Mouse (Mus musculus): Measurements from ENCODE around the gene Dnajb1.
"Not testable (repeated sequence)": the region's sequence is repeated elsewhere in the genome, so short reads cannot be mapped to it uniquely, and the experiment has no call there.

The Dnajb1 gene

DNA sequence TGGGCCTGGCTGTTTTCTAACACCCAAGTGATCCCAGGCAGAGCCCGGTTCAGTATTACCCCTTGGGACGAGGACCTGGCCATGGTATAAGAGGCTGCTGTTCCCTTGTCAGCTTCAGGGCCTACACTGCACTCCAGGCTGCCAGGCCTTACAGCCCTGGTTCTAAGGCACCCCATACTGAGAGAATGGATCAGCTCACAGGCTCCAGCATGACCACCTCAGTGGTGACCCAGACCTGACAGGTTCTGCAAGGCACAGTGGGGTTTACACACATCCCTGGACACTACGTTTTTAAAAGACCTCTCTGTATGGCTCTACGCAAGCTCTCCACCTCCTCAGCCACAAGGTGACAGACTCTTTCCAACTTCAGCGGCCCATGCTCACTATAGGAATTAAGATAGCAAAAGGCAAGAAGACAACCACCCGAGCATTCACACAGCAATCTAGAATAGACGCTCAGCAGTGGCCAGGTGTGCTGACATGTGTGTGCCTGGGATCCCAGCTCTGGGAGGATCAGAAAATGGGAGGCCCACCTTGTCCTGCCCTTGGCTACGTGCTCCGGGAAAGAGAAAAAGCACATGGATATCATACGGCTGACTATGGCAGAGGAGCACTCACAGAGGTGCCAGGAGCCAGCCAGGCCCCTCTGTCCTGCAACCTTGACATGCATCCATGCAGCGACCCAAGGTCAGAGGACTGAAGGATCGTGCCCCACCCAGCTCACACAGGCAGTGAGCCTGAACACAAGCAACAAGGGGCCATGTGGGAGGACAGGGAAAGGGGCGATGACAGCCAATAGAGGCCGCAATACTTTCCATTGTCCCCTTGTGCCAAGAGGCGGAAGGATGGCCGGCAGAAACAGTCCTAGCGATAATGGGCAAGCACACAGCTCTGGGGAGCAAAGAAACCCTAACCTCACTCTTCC, 29.6 kb upstream of the Dnajb1 start:
- peak in 1 of 2 experiments; percentile 2 for DNase-seq (ENCODE audit: low spot score in 2 of 2)

DNA sequence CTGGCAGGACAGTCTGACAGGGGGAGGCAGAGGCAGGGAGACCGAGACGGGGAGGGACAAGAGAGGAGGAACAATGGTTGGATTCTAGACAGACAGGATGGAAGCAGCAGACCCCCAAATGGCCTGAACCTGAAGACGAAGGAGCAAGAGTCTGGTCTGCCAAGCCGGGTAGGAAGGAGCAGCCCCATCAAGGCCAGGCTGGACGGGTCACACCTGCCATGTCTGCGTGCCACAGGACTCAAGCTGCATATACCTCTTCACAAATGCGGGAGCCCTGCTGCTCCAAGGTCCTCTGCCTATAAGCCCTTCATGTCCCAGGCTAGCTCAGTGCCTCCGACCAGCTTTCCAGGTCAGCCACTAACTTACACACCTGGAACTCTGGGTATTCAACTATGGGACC, 28.3 kb upstream of the Dnajb1 start:
- DNase-seq (ENCODE audit: low spot score in 2 of 2) = no peak

DNA sequence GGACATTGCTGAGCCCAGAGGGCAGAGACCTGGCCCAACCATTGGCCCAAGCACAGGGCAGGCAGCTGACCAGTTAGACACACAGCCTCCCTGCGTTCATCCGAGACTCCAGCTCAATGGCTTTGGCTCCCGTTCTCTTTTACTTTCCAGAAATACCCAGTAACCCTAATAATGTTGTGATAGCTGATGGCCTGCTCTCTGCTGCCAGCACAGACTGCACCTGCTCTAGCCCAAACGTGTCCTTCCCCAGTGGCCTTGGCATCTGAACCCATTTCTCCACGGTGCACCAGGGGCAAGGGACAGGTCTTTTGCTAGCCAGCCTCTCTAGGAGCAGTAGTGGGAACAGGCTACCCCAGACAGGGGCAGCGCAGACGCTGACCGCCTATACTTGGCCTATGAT, 27.2 kb upstream of the Dnajb1 start:
- no peak for DNase-seq (ENCODE audit: low spot score in 2 of 2)

DNA sequence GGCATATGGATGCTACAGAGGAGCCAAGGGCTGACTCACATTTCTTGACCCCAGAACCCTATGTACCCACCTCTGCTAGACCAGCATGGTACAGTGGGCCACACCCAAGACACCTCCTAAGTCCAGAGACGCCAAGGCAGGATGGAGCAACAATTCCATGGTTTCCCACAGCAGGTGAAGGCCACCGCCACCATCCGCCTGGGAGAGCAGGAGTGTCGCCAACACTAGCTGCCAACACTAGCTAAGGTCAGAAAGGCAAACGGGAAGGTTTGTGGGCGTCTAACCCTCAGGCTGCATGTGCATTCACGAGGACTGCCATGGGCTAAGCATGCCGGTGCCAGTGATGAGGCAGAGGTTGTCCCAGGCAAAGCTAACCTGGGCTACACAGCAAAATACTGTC, 25.8 kb upstream of the Dnajb1 start:
- no peak for DNase-seq (ENCODE audit: low spot score in 2 of 2)

DNA sequence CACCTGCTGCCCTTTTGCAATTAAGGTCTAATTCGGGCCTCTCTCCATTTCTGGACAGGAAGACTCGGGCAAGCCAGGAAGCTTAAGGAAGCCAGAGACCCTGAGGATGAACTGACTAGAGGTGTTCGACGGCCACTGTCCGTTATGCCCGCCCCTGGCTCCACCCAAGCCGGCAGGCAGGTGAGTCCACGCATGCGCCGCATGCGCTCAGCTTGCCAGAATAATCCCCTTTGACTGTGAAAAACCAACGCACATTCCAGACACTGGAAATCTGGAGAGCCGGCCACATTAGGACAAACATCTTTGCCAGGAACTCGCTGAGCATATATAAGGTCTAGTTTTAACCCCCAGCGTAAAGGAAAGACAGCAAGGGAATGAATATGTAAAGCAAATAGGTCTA, 24.8 kb upstream of the Dnajb1 start:
- no peak for DNase-seq (ENCODE audit: low spot score in 2 of 2)

DNA sequence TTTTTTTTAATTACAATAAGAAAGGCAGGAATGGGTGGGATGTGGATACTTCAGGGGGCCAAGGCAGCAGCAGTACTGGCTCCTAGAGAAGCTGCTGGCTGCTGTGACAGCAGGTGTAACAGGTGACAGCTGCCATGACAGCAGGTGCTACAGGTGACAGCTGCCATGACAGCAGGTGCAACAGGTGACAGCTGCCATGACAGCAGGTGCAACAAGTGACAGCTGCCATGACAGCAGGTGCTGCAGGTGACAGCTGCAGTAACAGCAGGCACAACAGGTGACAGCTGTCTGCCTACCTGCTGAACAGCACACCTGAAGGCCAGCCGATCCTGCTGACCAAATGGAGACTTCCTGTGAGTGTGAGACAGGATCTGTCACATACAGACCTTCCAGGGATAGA, 23.2 kb upstream of the Dnajb1 start:
- no peak for DNase-seq (ENCODE audit: low spot score in 2 of 2)

DNA sequence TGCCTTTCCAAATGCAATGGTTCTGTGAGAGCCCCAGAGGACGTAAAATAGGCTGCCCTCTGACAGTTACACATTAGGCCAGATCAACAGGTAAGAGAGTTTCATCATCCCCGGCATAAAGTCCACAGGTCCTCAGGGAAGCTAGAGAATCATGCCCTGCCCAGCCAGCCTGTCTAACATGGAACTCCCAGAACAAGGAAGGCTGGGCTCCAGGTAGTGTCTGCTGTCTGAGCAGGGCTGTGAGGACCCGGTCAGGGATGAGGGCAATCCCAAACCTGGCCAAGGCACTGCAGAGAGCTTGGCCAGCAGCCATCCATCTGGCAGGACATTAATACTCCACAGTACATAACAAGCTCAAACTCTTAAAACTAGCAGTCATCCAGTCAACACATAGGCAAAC, 22.7 kb upstream of the Dnajb1 start:
- no peak for DNase-seq (ENCODE audit: low spot score in 2 of 2)

DNA sequence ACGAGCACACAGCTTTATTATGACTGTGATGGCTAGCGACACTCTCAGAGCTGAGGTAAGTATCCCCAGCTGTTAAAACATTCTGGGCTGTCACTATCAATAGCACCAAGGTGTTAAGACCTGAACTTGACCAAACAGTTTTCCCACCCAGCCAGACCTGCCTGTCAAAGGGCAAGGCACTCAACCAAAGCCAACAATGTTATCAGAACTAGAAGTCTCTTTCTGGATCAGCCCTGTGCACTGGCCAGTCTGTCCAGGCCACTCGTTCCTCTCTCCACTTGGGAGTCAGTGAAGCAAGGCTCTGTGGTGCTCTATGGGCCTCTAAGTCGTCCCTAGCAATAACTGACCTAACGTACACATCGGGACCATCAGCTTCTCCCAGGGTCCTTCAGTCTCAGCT, 20.3 kb upstream of the Dnajb1 start:
- DNase-seq (ENCODE audit: low spot score in 2 of 2) = no peak

DNA sequence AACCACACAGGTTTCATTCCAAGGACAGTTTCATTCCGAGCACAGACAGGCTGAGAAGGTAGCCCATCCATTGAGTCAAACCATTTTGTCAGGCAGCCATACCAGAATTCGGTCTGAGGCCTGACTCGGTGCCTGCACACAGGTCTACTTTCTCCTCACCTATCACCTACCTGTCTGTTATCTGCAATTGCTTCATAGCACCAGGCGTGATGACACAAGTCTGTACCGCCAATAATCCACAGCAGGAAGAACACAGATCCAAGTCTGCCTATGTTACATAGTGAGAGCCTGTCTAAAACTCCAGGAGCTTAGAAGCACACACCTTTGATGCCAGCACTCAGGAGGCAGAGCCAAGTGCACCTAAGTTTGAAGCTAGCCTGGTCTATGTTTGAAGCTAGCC, 19.1 kb upstream of the Dnajb1 start:
- DNase-seq (ENCODE audit: low spot score in 2 of 2) = no peak

DNA sequence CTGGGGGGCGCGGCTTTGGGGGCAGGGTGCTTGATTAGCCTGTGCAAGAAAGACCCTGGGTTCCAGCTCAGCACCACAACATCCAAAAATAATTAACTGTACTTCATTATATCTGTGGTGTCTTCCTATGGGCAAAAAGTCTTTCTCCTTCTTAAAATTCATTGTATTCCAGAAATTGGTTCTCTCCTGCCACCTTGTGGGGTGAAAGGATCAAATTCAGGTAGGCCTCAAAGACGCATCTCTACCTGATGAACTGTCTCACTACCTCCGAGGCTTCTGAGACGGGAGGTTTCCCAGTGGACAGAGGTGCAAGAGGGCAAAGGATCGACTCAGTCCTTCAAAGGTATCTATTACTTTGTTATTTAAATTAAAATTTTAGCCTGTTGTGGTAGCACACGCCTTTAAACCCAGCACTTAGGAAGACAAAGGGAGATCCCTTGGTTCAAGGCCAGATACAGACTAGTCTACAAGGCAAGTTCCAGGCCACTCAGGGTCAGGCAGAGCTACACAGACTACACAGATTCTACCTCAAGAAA, 17.4 kb upstream of the Dnajb1 start:
- no peak for DNase-seq (ENCODE audit: low spot score in 2 of 2)

DNA sequence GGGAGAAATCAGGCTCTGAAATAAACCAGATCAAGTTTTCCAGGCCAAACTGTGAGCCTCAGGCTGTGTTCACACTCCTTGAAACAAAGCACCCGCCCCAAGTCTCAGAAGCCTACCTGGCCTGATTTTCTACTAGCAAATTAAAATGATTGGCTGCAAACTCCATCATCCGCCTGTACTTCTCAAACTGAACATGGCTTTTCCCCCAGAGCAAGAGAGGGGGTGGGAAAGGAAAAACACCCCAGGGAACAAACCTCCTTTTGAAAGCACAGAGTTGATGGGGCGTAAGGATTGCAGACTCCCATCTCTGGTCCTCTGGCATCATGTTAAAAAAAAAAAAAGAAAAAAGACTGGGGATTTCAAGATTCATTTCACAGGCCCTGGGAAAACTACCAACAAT, 15.3 kb upstream of the Dnajb1 start:
- DNase-seq (ENCODE audit: low spot score in 2 of 2) = no peak

DNA sequence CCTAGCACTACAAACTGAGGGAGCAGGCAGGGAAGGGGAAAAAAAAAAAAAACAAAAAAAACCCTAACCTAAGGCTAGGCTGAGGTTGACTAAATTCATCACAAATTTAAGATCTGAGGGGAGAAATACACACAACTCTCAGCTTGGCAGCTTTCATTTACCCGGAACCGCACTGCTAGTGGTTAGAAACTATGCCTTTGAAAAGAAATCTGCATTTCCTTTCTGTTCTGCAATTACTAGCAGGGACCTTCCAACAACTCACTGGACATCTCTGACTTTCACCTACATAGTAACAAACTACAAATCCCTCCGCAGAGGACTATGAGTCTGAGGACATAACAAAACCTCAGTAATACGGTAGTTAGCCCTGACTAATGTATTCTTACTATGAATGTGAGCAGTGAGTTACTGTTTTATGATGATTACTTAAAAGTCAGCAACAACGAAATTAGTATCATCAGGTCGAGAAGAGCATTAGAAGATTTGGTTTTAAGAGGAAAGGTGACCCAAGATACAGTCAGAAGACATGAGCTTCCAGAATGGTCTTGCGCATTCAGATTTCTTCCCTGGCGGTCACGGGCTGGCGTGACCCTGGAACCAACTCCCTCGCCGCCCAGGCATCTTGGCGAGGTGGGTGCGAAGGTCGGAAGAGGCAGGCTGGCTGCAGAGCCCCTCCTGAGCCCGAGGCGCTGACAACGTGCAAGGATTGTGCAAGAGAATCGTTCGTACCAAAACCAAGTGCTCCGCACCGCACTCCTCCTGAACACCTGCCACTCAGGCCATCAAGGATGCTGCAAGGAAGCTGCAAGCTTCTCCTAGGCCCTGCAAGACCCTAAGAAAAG, 14.4 kb upstream of the Dnajb1 start:
- no peak for DNase-seq (ENCODE audit: low spot score in 2 of 2)

DNA sequence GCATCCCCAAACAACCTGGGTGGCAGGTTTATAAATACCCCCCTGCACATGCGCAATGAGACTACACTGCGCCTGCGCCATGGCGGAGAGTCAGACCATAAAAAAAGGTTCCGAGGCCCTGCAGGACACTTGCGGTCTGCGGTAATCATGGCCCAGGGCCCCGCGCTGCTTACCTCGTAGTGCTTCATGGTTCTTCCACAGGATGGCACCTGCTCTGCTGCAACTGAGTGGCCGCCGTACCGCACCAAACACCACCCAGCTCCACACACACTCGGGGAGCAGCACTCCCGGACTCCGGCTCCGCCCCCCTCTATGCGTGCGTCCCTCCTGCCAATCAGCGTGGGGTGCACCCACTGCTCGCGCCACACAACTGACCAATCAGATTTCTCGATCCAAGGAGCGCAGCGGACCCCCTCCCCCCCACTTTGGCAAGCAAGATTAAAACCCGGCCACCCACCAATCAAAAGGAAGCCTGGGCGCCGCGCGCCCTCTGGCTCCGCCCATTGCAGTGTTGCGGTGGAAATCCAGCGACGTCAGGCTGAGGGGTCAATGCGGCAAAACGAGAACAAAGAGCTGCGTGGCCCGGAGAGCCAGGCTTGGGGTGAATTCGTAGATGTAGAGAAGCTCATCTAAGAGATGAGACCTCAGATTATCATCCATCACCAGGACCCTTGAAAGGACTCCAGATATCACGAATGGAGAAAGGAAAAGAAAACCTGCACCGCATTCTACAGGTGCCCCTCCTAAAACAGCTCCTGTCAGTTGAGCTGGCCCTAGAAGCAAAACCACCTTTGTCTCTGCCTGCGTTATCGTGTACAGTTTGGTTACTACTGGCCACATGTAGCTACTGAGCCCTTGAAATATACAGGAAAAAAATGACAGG, 13.6 kb upstream of the Dnajb1 start:
- peak; percentile 94 to 98 for DNase-seq (ENCODE audit: low spot score in 2 of 2)

DNA sequence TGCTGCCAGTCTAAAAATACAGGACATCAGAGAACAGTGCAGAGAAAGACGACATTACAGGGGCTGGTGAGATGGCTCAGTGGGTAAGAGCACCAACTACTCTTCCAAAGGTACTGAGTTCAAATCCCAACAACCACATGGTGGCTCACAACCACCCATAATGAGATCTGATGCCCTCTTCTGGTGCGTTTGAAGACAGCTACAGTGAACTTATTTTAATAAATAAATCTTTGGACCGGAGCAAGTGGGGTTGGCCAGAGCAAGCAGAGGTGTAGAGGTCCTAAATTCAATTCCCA, 13.0 kb upstream of the Dnajb1 start:
- DNase-seq (ENCODE audit: low spot score in 2 of 2) = not testable (repeated sequence)

DNA sequence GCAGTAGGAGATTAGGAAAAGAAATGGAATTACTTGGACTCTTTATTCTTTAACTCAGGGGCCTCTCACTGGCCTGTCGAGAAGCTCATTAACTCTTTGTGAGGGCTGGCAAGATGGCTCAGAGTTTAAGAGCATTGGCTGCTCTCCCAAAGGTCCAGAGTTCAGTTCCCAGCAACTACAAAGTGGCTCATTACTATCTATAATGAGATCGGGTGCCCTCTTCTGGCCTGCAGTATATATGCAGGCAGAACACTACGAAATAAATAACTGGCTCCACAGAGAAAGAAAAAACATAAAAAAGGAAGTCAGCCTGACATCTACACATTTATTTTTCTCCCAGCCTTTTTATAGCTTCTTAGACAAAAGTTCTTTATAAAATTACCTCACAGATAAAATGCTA, 11.6 kb upstream of the Dnajb1 start:
- no peak for DNase-seq (ENCODE audit: low spot score in 2 of 2)

DNA sequence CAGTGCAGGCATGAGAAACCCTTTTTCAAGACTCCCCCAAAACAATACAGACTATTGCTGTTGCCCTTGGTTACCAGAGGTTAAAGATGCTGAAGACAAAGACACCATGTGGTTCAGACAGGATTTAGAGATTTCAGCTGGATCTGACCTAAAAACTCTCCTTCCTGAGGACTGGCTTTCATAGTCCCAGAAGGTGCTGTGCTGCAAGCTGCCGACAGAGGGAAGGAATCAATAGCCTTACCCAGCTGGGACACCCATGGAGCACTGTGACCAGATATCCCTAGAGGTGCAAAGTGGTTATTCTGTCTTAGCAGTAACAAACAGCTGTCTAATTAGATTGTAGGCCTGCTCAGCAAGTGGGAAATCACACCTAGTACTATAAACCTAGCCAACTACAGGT, 9.8 kb upstream of the Dnajb1 start:
- no peak for DNase-seq (ENCODE audit: low spot score in 2 of 2)

DNA sequence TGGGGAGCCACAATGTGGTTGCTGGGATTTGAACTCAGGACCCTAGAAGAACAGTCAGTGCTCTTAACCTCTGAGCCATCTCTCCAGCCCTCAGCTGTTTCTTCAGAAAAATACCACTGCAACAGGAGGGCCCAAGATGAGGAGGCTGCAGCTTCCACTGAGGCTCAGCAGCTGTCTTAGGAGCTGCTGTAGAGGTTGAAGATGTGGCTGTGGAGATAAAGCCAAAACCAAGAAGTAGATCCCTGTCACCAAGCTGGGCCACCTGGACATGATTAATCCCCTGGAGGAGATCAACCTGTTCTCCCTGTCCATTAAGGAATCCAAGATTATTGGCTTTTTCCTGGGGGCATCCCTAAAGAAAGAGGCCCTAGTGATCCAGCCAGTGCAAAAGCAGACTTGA, 8.2 kb upstream of the Dnajb1 start:
- no peak for DNase-seq (ENCODE audit: low spot score in 2 of 2)

DNA sequence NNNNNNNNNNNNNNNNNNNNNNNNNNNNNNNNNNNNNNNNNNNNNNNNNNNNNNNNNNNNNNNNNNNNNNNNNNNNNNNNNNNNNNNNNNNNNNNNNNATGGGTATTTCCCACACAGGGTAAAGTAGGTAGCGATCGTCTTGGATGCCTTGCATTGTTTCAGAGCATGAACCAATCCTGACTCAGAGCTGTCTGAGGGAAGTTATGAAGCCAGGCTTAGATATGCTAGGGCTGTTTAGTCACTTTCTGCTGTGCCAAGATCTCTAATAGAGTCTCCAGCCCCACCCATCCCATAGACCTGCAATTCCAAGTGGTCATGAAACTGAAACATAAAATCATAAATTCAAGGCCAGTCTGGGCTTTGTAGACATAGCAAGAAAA, 5.4 kb upstream of the Dnajb1 start:
- no peak for DNase-seq (ENCODE audit: low spot score in 2 of 2)

DNA sequence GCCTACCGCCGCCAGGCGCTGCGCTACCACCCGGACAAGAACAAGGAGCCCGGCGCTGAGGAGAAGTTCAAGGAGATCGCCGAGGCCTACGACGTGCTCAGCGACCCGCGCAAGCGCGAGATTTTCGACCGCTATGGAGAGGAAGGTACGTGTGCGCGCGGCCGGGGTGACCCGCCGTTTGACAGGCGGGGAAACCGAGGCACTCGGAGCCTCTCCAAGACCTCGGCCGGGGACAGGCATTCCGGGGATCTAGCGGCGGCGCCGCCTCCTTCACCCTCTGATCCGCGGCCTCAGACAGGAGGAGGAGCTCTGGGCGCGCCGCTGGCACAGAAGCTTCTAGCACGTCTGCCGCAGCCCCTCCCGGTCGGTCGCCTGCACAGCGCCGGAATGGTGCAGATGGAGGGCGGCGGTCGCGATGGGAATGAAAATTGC, 421 bp downstream of the Dnajb1 start:
- peak in 1 of 2 experiments; percentile 75 for DNase-seq (ENCODE audit: low spot score in 2 of 2)

DNA sequence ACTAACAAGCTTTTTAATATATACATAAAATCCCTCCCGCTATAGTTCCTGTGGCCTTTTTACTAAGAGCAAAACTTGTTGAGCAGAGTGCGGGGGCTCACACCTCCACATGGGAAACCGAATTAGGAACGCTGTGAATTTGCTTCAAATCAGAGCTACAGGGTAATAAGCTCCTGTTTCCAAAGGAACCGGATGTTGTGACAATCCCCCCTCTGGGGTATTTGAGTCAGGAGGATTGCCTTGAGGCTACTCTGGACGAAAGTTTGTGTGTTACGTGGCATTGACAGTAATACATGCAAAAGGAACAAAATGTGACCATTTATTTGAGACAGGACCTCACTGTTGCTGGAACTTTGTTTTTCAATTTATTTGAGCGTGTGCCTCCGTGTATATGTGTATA, 1.1 kb downstream of the Dnajb1 start:
- no peak for DNase-seq (ENCODE audit: low spot score in 2 of 2)

DNA sequence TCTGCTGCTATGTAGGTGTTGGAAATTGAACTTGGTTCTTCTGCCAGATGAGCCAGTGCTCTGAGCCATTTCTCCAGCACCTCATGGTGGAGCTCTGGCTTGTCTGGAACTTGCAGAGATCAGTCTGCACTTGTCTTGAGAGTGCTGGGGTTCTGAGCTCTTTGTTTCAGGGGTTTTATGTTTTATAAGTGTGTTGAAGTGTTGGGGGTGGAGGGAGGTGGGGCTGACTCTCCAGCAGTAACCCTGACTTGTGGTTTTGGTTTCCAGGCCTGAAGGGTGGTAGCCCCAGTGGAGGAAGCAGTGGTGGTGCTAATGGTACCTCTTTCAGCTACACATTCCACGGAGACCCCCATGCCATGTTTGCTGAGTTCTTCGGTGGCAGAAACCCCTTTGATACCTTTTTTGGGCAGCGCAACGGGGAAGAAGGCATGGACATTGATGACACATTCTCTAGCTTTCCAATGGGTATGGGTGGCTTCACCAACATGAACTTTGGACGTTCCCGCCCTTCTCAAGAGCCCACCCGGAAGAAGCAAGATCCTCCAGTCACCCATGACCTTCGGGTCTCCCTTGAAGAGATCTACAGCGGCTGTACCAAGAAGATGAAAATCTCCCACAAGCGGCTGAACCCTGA, 1.7 kb downstream of the Dnajb1 start:
- DNase-seq (ENCODE audit: low spot score in 2 of 2) = no peak
